Mouse (Mus musculus): ENCODE measurements around the gene Zbtb1. TPM values are rescaled to one million over a fixed set of nuclear protein-coding genes. Genes with fewer than 3 reads are reported as not detected.

Zbtb1 gene
- polyA plus RNA-seq, 1 experiment from 2014 or later = 3.1 TPM

GRCm38 (mm10) chr12:76368201-76368789 is 1.8 kb upstream of the Zbtb1 start:
- Histone ChIP-seq H3K4me3 (ENCODE audit: low read depth, low read length) (peak overlapping the region; percentile 88), H3K4me1 (ENCODE audit: control insufficient read depth, insufficient read depth, low read length) (peaks cover 30% of the 10 kb centered on the region), H3K9me3 (replicated peaks; ENCODE audit: control insufficient read depth, low read length, poor library complexity, severe bottlenecking) (no peaks in the 10 kb centered on the region), H3K36me3 (ENCODE audit: control insufficient read depth, insufficient read depth, low read length) (no peaks in the 10 kb centered on the region), H3K4me2 (ENCODE audit: low read length) (peak overlapping the region; percentile 72), H3K27ac (ENCODE audit: low read length) (peak overlapping the region; percentile 95), H3K9ac (ENCODE audit: low read depth, low read length) (peak overlapping the region; percentile 96), H3K27me3 (ENCODE audit: control insufficient read depth, insufficient read depth, low read depth, low read length) (no peaks in the 10 kb centered on the region)
- 5% methylated on average over 9 of the region's 9 CpGs for WGBS
- ATAC-seq = no peak

DNA sequence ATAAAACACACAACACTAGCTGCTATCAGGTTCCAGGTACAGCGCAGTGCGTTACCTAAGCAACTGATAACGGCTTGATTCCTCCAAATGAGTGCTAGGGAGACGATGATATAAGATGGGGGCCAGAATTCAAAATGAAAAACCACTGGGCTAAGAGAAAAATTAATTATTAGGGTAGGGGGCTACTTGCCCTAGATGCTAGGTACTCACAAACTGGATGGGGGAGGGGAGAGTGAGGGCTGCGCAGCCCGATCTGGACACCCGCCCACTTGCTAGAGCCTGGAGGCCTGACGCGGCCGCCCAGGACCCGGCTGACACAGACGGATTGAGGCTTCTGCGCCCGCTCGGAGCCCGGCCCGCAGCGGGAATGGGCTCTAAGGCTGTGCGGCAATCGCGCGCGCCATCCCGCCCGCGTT is 1.3 kb upstream of the Zbtb1 start:
- H3K4me2 ChIP-seq (ENCODE audit: low read length) = peak overlapping the region; percentile 72
- peak overlapping the region; percentile 88 for H3K4me3 ChIP-seq (ENCODE audit: low read depth, low read length)
- no peaks in the 10 kb centered on the region for H3K36me3 ChIP-seq (ENCODE audit: control insufficient read depth, insufficient read depth, low read length)
- peak; percentile 3; the same call in 1 of the 2 replicates for ATAC-seq
- H3K9ac ChIP-seq (ENCODE audit: low read depth, low read length) = peak overlapping the region; percentile 96
- peak overlapping the region; percentile 95 for H3K27ac ChIP-seq (ENCODE audit: low read length)
- peaks cover 30% of the 10 kb centered on the region for H3K4me1 ChIP-seq (ENCODE audit: control insufficient read depth, insufficient read depth, low read length)
- WGBS = under 1% methylated on average over 26 of the region's 26 CpGs
- no peaks in the 10 kb centered on the region for H3K9me3 ChIP-seq (replicated peaks; ENCODE audit: control insufficient read depth, low read length, poor library complexity, severe bottlenecking)
- no peaks in the 10 kb centered on the region for H3K27me3 ChIP-seq (ENCODE audit: control insufficient read depth, insufficient read depth, low read depth, low read length)

DNA sequence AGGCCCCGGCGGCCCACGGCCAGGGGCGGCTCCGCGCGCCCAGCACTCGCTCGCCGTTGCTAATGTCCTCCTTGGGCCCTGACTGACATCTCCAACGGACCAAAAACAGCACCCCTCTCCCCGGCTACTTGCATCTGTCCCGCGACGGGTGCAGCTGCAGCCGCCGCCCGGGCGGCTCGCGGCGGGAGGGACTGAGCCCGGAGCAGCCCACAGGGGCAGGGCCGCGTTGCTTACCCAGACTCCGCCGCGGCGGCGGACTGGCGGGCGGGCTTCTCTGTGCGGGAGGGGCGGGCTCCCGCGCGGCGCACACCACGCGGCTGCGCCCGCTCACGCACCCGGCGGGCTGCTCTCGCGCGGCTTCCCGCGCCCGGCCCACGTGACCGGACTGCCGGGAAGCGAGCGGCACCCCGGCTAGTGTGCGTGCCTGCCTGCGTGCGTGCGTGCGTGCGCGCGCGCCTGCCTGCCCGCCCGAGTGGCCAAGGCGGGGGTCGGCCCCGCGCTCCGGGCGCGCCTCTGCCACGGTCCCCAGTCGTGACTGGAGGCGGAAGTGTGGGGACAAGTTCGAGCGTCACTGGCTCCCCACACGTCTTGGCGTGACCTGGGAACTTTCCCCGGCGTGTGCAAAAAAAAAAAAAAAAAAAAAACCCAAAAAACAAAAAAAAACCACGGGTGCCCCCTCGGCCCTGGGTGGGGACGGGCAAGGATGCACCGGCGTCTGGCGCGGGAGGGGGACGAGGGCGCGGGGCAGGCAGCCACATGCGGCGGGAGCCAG is 674 bp upstream of the Zbtb1 start, which contains the start of gene Zbtb25:
TSS of gene Zbtb25 (minus strand) at position 397 of the 772 bp plus-strand sequence.
- WGBS = 0% methylated on average over 71 of the region's 96 CpGs
- Histone ChIP-seq H3K9ac (ENCODE audit: low read depth, low read length) (peak within 1 kb of the TSS; percentile 96), H3K4me2 (ENCODE audit: low read length) (peak within 1 kb of the TSS; percentile 72), H3K4me1 (ENCODE audit: control insufficient read depth, insufficient read depth, low read length) (peaks cover 30% of the 10 kb centered on the region), H3K27me3 (ENCODE audit: control insufficient read depth, insufficient read depth, low read depth, low read length) (no peaks in the 10 kb centered on the region), H3K36me3 (ENCODE audit: control insufficient read depth, insufficient read depth, low read length) (no peaks in the 10 kb centered on the region), H3K4me3 (ENCODE audit: low read depth, low read length) (peak within 1 kb of the TSS; percentile 88), H3K9me3 (replicated peaks; ENCODE audit: control insufficient read depth, low read length, poor library complexity, severe bottlenecking) (no peaks in the 10 kb centered on the region), H3K27ac (ENCODE audit: low read length) (peak within 1 kb of the TSS; percentile 95)
- ATAC-seq = peak; percentile 93

DNA sequence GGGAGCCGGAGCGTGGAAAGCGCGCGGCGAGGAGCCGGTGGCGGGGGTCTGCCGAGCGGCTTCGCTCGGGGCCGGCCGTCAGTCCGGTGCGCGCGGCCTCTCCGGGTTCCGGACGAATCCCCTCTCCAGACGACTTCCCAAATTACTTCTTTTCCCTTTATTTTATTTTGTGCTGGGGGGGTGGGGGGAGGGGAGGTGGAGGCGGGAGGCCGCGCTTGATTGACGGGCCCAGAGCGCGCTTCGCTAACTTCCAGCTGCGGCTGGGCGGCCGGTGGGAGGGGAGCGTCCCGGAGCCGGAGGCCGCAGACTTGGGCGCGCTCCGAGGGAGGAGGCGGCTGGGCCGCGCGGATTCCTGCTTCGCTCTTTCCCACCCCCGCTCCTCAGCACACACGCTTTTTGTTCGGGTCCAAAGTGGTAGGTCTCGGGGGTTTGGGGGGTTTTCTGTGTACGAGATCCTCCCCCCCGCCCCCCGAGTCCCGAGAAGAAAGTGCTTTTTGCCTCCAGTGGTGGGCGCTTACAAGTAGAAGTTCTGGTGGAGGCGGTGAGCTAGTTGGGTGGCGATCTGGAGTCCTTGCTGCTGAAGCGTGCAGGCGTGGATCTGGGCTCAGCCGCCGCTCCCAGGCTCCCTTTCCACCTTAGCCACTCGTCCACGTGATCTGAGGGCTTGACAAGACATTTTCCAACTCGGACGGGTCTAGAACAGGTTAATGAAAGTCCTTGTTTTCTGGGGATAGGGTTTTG is 935 bp downstream of the Zbtb1 start:
- Histone ChIP-seq H3K9me3 (replicated peaks; ENCODE audit: control insufficient read depth, low read length, poor library complexity, severe bottlenecking) (no peaks in the 10 kb centered on the region), H3K27ac (ENCODE audit: low read length) (peak overlapping the region; percentile 95), H3K4me1 (ENCODE audit: control insufficient read depth, insufficient read depth, low read length) (peaks cover 28% of the 10 kb centered on the region), H3K9ac (ENCODE audit: low read depth, low read length) (peak overlapping the region; percentile 96), H3K4me3 (ENCODE audit: low read depth, low read length) (peak overlapping the region; percentile 88), H3K4me2 (ENCODE audit: low read length) (peak overlapping the region; percentile 72), H3K27me3 (ENCODE audit: control insufficient read depth, insufficient read depth, low read depth, low read length) (no peaks in the 10 kb centered on the region), H3K36me3 (ENCODE audit: control insufficient read depth, insufficient read depth, low read length) (no peaks in the 10 kb centered on the region)
- WGBS = under 1% methylated on average over 32 of the region's 63 CpGs
- ATAC-seq = 0 out of 2 replicates have a peak, but pooled peaks have one; percentile 2

DNA sequence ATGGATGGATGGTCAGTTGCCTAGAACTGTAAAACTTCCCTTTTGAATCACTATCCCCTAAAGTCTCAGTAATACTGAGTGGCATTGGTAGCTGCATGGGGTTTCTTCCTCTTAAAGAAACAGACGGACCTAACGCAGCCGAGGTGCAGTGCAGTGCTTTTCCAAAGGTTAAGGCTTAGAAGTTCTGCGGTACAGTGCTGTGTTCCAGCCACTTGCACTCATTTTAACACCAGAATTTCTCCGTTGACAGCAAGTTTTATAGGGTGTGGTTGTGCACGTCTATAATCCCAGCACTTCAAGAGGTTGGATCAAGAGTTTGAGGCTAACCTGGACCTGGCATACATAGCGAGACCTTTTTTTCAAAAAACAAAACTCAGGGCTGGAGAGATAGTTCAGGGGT is 2.0 kb downstream of the Zbtb1 start:
- ATAC-seq = no peak
- Histone ChIP-seq H3K4me1 (ENCODE audit: control insufficient read depth, insufficient read depth, low read length) (peaks cover 25% of the 10 kb centered on the region), H3K9ac (ENCODE audit: low read depth, low read length) (no peak overlapping the region), H3K4me3 (ENCODE audit: low read depth, low read length) (no peak overlapping the region), H3K27me3 (ENCODE audit: control insufficient read depth, insufficient read depth, low read depth, low read length) (no peaks in the 10 kb centered on the region), H3K9me3 (replicated peaks; ENCODE audit: control insufficient read depth, low read length, poor library complexity, severe bottlenecking) (no peaks in the 10 kb centered on the region), H3K4me2 (ENCODE audit: low read length) (peak overlapping the region; percentile 72), H3K27ac (ENCODE audit: low read length) (no peak overlapping the region), H3K36me3 (ENCODE audit: control insufficient read depth, insufficient read depth, low read length) (no peaks in the 10 kb centered on the region)
- 42% methylated on average over 7 of the region's 7 CpGs for WGBS

DNA sequence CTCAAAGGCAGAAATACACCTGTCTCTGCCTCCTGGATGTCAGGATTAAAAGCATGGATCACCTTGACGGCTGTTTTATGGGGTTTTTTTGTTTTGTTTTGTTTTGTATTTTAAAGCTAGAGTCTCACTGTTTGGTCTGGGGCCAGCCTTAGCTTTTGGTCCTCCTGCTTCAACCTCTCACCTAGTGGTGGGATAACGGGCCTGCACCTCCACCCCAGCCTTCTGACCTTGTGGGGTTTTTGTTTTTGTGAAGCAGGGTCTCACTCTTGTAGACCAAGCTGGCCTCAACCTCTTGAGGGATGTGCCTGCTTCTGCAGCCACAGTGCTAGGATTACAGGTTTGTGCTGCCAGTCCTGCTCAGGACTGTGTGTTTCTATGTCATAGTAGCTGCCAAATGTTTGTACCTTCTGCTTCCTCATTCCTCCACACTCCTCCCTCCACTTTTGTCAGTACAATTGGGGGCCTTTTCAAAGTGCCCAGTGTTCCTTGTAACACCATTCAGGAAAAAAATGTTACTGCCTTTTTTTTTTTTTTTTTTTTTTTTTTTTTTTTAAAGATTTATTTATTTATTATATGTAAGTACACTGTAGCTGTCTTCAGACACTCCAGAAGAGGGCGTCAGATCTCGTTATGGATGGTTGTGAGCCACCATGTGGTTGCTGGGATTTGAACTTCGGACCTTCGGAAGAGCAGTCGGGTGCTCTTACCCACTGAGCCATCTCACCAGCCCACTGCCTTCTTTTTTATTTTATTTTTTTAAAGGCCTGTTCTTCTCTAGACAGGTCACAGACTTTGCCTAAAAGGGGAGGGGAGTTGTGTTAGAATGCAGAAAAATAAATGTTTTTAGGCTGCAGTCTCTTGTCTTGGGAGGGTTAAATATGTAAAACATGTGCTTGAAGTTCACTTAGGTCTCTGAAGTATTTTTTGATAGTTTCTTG is 3.1 kb downstream of the Zbtb1 start:
- Histone ChIP-seq H3K36me3 (ENCODE audit: control insufficient read depth, insufficient read depth, low read length) (no peaks in the 10 kb centered on the region), H3K4me1 (ENCODE audit: control insufficient read depth, insufficient read depth, low read length) (peaks cover 14% of the 10 kb centered on the region), H3K4me3 (ENCODE audit: low read depth, low read length) (no peak overlapping the region), H3K9ac (ENCODE audit: low read depth, low read length) (no peak overlapping the region), H3K27me3 (ENCODE audit: control insufficient read depth, insufficient read depth, low read depth, low read length) (no peaks in the 10 kb centered on the region), H3K27ac (ENCODE audit: low read length) (no peak overlapping the region), H3K4me2 (ENCODE audit: low read length) (no peak overlapping the region), H3K9me3 (replicated peaks; ENCODE audit: control insufficient read depth, low read length, poor library complexity, severe bottlenecking) (no peaks in the 10 kb centered on the region)
- WGBS = 81% methylated on average over 5 of the region's 7 CpGs
- ATAC-seq = no peak

DNA sequence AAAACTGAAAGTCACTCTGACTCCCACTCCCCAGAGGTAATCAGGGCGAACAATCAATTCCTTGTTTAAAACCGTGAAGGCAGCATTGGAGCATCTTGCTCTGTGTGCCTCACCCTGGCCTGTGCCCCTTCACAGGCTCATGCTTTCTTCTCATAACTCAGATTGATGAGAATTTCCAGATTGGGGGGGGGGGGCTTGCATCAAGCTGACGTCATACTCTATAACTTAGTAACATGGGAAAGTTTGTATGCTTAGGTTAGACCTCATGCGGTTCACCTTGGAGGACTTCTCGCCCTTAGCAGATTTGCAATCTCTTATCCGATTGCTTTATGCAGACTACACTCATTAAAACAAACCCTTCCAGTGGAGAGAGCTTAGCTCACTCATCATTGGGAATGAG is 3.9 kb downstream of the Zbtb1 start:
- ATAC-seq = no peak
- 73% methylated on average over 6 of the region's 6 CpGs for WGBS

DNA sequence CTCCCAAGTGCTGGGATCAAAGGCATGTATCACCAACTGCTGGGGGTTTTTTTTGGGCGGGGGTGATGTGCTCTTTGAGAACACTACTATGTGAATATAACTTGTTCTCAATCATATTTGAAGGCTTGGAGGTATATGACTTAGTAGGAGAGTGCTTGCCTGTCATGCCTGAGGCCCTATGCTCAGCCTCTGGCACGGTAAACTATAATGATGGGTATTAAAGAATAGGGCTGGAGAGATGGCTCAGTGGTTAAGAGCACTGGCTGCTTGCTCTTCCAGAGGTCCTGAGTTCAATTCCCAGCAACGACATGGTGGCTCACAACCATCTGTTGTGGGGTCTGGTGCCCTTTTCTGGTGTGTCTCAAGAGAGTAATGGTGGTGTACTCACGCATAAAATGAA is 4.8 kb downstream of the Zbtb1 start:
- no peak overlapping the region for H3K27ac ChIP-seq (ENCODE audit: low read length)
- no peak overlapping the region for H3K4me2 ChIP-seq (ENCODE audit: low read length)
- peaks cover 11% of the 10 kb centered on the region for H3K4me1 ChIP-seq (ENCODE audit: control insufficient read depth, insufficient read depth, low read length)
- H3K9me3 ChIP-seq (replicated peaks; ENCODE audit: control insufficient read depth, low read length, poor library complexity, severe bottlenecking) = no peaks in the 10 kb centered on the region
- no peak for ATAC-seq
- no peaks in the 10 kb centered on the region for H3K27me3 ChIP-seq (ENCODE audit: control insufficient read depth, insufficient read depth, low read depth, low read length)
- no peak overlapping the region for H3K4me3 ChIP-seq (ENCODE audit: low read depth, low read length)
- no peak overlapping the region for H3K9ac ChIP-seq (ENCODE audit: low read depth, low read length)
- H3K36me3 ChIP-seq (ENCODE audit: control insufficient read depth, insufficient read depth, low read length) = no peaks in the 10 kb centered on the region
- 82% methylated on average over 4 of the region's 4 CpGs for WGBS

More for the DNA sequence above, 3.9 kb downstream of the Zbtb1 start:
- Histone ChIP-seq H3K4me3 (ENCODE audit: low read depth, low read length) (no peak overlapping the region), H3K9me3 (replicated peaks; ENCODE audit: control insufficient read depth, low read length, poor library complexity, severe bottlenecking) (no peaks in the 10 kb centered on the region), H3K36me3 (ENCODE audit: control insufficient read depth, insufficient read depth, low read length) (no peaks in the 10 kb centered on the region), H3K4me2 (ENCODE audit: low read length) (no peak overlapping the region), H3K4me1 (ENCODE audit: control insufficient read depth, insufficient read depth, low read length) (peaks cover 11% of the 10 kb centered on the region), H3K9ac (ENCODE audit: low read depth, low read length) (no peak overlapping the region), H3K27ac (ENCODE audit: low read length) (no peak overlapping the region), H3K27me3 (ENCODE audit: control insufficient read depth, insufficient read depth, low read depth, low read length) (no peaks in the 10 kb centered on the region)
